Comparison of ENCODE assay signal across 8 mouse cellular contexts in genomic region chr12:75595291-75596153, GRCm38 (mm10). TPM values are rescaled to one million over a fixed set of nuclear protein-coding genes. Genes with fewer than 3 reads are reported as not detected.
DNase-seq lines count a peak whose midpoint lies in the region; ATAC-seq lines count a peak whose summit lies in the region.

No protein-coding gene starts in this region.

- peak overlapping the region; percentile 70 for H3K4me2 ChIP-seq in embryonic facial prominence, embryonic 12.5 days (replicated peaks)
- H3K4me2 ChIP-seq in hindbrain, embryonic 12.5 days (replicated peaks): peak overlapping the region; percentile 76

- H3K27ac ChIP-seq in embryonic facial prominence, embryonic 12.5 days: peak overlapping the region; percentile 98
- H3K27ac ChIP-seq in hindbrain, embryonic 12.5 days: peak overlapping the region; percentile 98
- peak overlapping the region; percentile 94 for H3K27ac ChIP-seq in limb, embryonic 10.5 days

- H3K27me3 ChIP-seq in embryonic facial prominence, embryonic 12.5 days: no peaks in the 10 kb centered on the region
- no peaks in the 10 kb centered on the region for H3K27me3 ChIP-seq in hindbrain, embryonic 12.5 days
- H3K27me3 ChIP-seq in limb, embryonic 10.5 days (ENCODE audit: low read depth, poor library complexity, severe bottlenecking): no peaks in the 10 kb centered on the region

- WGBS in embryonic facial prominence, embryonic 12.5 days: under 1% methylated on average over 77 of the region's 97 CpGs
- WGBS in hindbrain, embryonic 12.5 days: under 1% methylated on average over 75 of the region's 97 CpGs
- WGBS in limb, embryonic 10.5 days: under 1% methylated on average over 93 of the region's 97 CpGs

- no peak for DNase-seq in cerebellum, adult 8-10 months
- peak; percentile 75 for DNase-seq in adrenal gland, adult 2 months
- peak; percentile 61 for DNase-seq in limb, embryonic 10.5 days (ENCODE audit: low spot score)
- peak; percentile 28 for DNase-seq in mesoderm, embryonic 11.5 days (ENCODE audit: low read depth, low spot score)
- DNase-seq in right cerebral cortex, postnatal 36 days (ENCODE audit: low spot score in 2 of 2): peak; percentile 9 to 23

- no peaks in the 10 kb centered on the region for H3K9me3 ChIP-seq in embryonic facial prominence, embryonic 12.5 days
- H3K9me3 ChIP-seq in hindbrain, embryonic 12.5 days (replicated peaks): no peaks in the 10 kb centered on the region
- H3K9me3 ChIP-seq in limb, embryonic 10.5 days (replicated peaks): no peaks in the 10 kb centered on the region

- ATAC-seq in cerebellum, adult (ENCODE audit: insufficient number of reproducible peaks, low FRiP score, low TSS enrichment): peak; percentile 5; the same call in 1 of the 2 replicates
- no peak; the same call in 1 of the 2 replicates for ATAC-seq in embryonic facial prominence, embryonic 12.5 days (ENCODE audit: insufficient number of reproducible peaks, insufficient read depth, low FRiP score, low TSS enrichment)
- ATAC-seq in hindbrain, embryonic 12.5 days (ENCODE audit: low FRiP score): peak; percentile 33; the same call in 1 of the 2 replicates

- peaks cover 20% of the 10 kb centered on the region for H3K36me3 ChIP-seq in embryonic facial prominence, embryonic 12.5 days
- H3K36me3 ChIP-seq in hindbrain, embryonic 12.5 days: peaks cover 16% of the 10 kb centered on the region
- H3K36me3 ChIP-seq in limb, embryonic 10.5 days: peaks cover 29% of the 10 kb centered on the region

- peak overlapping the region; percentile 90 for H3K9ac ChIP-seq in embryonic facial prominence, embryonic 12.5 days
- peak overlapping the region; percentile 95 for H3K9ac ChIP-seq in hindbrain, embryonic 12.5 days

- peaks cover 17% of the 10 kb centered on the region for H3K4me1 ChIP-seq in embryonic facial prominence, embryonic 12.5 days
- H3K4me1 ChIP-seq in hindbrain, embryonic 12.5 days: peaks cover 14% of the 10 kb centered on the region
- H3K4me1 ChIP-seq in limb, embryonic 10.5 days: peaks cover 28% of the 10 kb centered on the region

- peak overlapping the region; percentile 97 for H3K4me3 ChIP-seq in embryonic facial prominence, embryonic 12.5 days
- peak overlapping the region; percentile 100 for H3K4me3 ChIP-seq in hindbrain, embryonic 12.5 days
- peak overlapping the region; percentile 100 for H3K4me3 ChIP-seq in limb, embryonic 10.5 days

RNA-seq across cellular contexts. Expression of gene Ppp2r5e, which starts 0.5 kb away (rescaled TPM):
- total RNA-seq in adrenal gland, adult 2 months (2021): 10 to 100 TPM; 45.2 to 50.3 TPM
- 50.3 and 57.4 TPM in 2 replicates for polyA plus RNA-seq in adrenal gland, adult 2 months (2012; rRNA removed)
- 18.0 and 19.2 TPM in 2 replicates for polyA plus RNA-seq in embryonic facial prominence, embryonic 12.5 days (2016; fragmentation: Nextera tagmentation; extraction: Ambion mirVana)
- 23.2 and 26.4 TPM in 2 replicates for polyA plus RNA-seq in hindbrain, embryonic 12.5 days (2016; fragmentation: Nextera tagmentation; extraction: Ambion mirVana)
- polyA plus RNA-seq in limb, embryonic 10.5 days (2016; fragmentation: Nextera tagmentation; extraction: Ambion mirVana): 12.6 and 12.7 TPM in 2 replicates
